Mouse (Mus musculus): ENCODE measurements around the gene Vezf1. TPM values are rescaled to one million over a fixed set of nuclear protein-coding genes. Genes with fewer than 3 reads are reported as not detected.

Vezf1 gene
- polyA plus RNA-seq, 1 experiment from 2014 or later: 30.5 TPM

GRCm38 (mm10) chr11:88083699-88084098 is 15.6 kb downstream of the Vezf1 start:
- Histone ChIP-seq H3K9ac (ENCODE audit: low read length) (no peak overlapping the region), H3K36me3 (ENCODE audit: control insufficient read depth, insufficient read depth, low read length) (peaks cover 12% of the 10 kb centered on the region; the same call in 1 of the 2 replicates), H3K27ac (ENCODE audit: low read length) (no peak overlapping the region), H3K9me3 (replicated peaks; ENCODE audit: control insufficient read depth, low read length) (no peaks in the 10 kb centered on the region), H3K4me1 (ENCODE audit: control insufficient read depth, insufficient read depth, low read length) (peaks cover 4% of the 10 kb centered on the region; the same call in 1 of the 2 replicates), H3K27me3 (ENCODE audit: control insufficient read depth, insufficient read depth, low read length) (no peaks in the 10 kb centered on the region), H3K4me3 (replicated peaks; ENCODE audit: low read length) (no peak overlapping the region), H3K4me2 (ENCODE audit: low read depth, low read length) (no peak overlapping the region)
- 68% methylated on average over 6 of the region's 6 CpGs for WGBS
- ATAC-seq (ENCODE audit: insufficient read depth, low FRiP score): no peak

GRCm38 (mm10) chr11:88086737-88087627 is 18.9 kb downstream of the Vezf1 start:
- Histone ChIP-seq H3K27me3 (ENCODE audit: control insufficient read depth, insufficient read depth, low read length) (no peaks in the 10 kb centered on the region), H3K27ac (ENCODE audit: low read length) (peak overlapping the region; percentile 70), H3K4me1 (ENCODE audit: control insufficient read depth, insufficient read depth, low read length) (peaks cover 4% of the 10 kb centered on the region; the same call in 1 of the 2 replicates), H3K4me2 (ENCODE audit: low read depth, low read length) (peak overlapping the region; percentile 74), H3K36me3 (ENCODE audit: control insufficient read depth, insufficient read depth, low read length) (no peaks in the 10 kb centered on the region), H3K4me3 (replicated peaks; ENCODE audit: low read length) (peak overlapping the region; percentile 29), H3K9ac (ENCODE audit: low read length) (peak overlapping the region; percentile 47), H3K9me3 (replicated peaks; ENCODE audit: control insufficient read depth, low read length) (no peaks in the 10 kb centered on the region)
- ATAC-seq (ENCODE audit: insufficient read depth, low FRiP score): peak; percentile 97
- WGBS: 6% methylated on average over 25 of the region's 25 CpGs

GRCm38 (mm10) chr11:88089150-88089549 is 21.1 kb downstream of the Vezf1 start:
- H3K27me3 ChIP-seq (ENCODE audit: control insufficient read depth, insufficient read depth, low read length): no peaks in the 10 kb centered on the region
- H3K27ac ChIP-seq (ENCODE audit: low read length): no peak overlapping the region
- ATAC-seq (ENCODE audit: insufficient read depth, low FRiP score): no peak
- H3K36me3 ChIP-seq (ENCODE audit: control insufficient read depth, insufficient read depth, low read length): no peaks in the 10 kb centered on the region
- no peaks in the 10 kb centered on the region for H3K9me3 ChIP-seq (replicated peaks; ENCODE audit: control insufficient read depth, low read length)
- no peak overlapping the region for H3K9ac ChIP-seq (ENCODE audit: low read length)
- H3K4me3 ChIP-seq (replicated peaks; ENCODE audit: low read length): no peak overlapping the region
- H3K4me1 ChIP-seq (ENCODE audit: control insufficient read depth, insufficient read depth, low read length): peaks cover 4% of the 10 kb centered on the region; the same call in 1 of the 2 replicates
- 63% methylated on average over 5 of the region's 5 CpGs for WGBS
- no peak overlapping the region for H3K4me2 ChIP-seq (ENCODE audit: low read depth, low read length)

GRCm38 (mm10) chr11:88090293-88090692 is 22.2 kb downstream of the Vezf1 start:
- 78% methylated on average over 5 of the region's 5 CpGs for WGBS
- no peak overlapping the region for H3K4me3 ChIP-seq (replicated peaks; ENCODE audit: low read length)
- H3K27ac ChIP-seq (ENCODE audit: low read length): no peak overlapping the region
- no peak overlapping the region for H3K4me2 ChIP-seq (ENCODE audit: low read depth, low read length)
- no peak overlapping the region for H3K9ac ChIP-seq (ENCODE audit: low read length)
- ATAC-seq (ENCODE audit: insufficient read depth, low FRiP score): no peak
- no peaks in the 10 kb centered on the region for H3K27me3 ChIP-seq (ENCODE audit: control insufficient read depth, insufficient read depth, low read length)
- no peaks in the 10 kb centered on the region for H3K36me3 ChIP-seq (ENCODE audit: control insufficient read depth, insufficient read depth, low read length)
- H3K9me3 ChIP-seq (replicated peaks; ENCODE audit: control insufficient read depth, low read length): no peaks in the 10 kb centered on the region
- peaks cover 4% of the 10 kb centered on the region; the same call in 1 of the 2 replicates for H3K4me1 ChIP-seq (ENCODE audit: control insufficient read depth, insufficient read depth, low read length)

- H3K27me3 ChIP-seq (ENCODE audit: control insufficient read depth, insufficient read depth, low read length): no peaks in the 10 kb centered on the region
- no peak for ATAC-seq (ENCODE audit: insufficient read depth, low FRiP score)
- no peaks in the 10 kb centered on the region for H3K36me3 ChIP-seq (ENCODE audit: control insufficient read depth, insufficient read depth, low read length)
- no peaks in the 10 kb centered on the region for H3K9me3 ChIP-seq (replicated peaks; ENCODE audit: control insufficient read depth, low read length)
- WGBS: 81% methylated on average over 1 of the region's 1 CpGs
- no peak overlapping the region for H3K4me3 ChIP-seq (replicated peaks; ENCODE audit: low read length)
- H3K4me2 ChIP-seq (ENCODE audit: low read depth, low read length): no peak overlapping the region
- H3K4me1 ChIP-seq (ENCODE audit: control insufficient read depth, insufficient read depth, low read length): peaks cover 8% of the 10 kb centered on the region
- H3K9ac ChIP-seq (ENCODE audit: low read length): no peak overlapping the region
- no peak overlapping the region for H3K27ac ChIP-seq (ENCODE audit: low read length)
Measured at GRCm38 (mm10) chr11:88091949-88092348, 23.9 kb downstream of the Vezf1 start.

GRCm38 (mm10) chr11:88097173-88097572 is 29.1 kb downstream of the Vezf1 start:
- no peaks in the 10 kb centered on the region for H3K9me3 ChIP-seq (replicated peaks; ENCODE audit: control insufficient read depth, low read length)
- no peak overlapping the region for H3K4me3 ChIP-seq (replicated peaks; ENCODE audit: low read length)
- peak overlapping the region; percentile 53 for H3K27ac ChIP-seq (ENCODE audit: low read length)
- WGBS: 15% methylated on average over 4 of the region's 4 CpGs
- peaks cover 28% of the 10 kb centered on the region for H3K4me1 ChIP-seq (ENCODE audit: control insufficient read depth, insufficient read depth, low read length)
- H3K36me3 ChIP-seq (ENCODE audit: control insufficient read depth, insufficient read depth, low read length): no peaks in the 10 kb centered on the region
- H3K9ac ChIP-seq (ENCODE audit: low read length): peak overlapping the region; percentile 25
- ATAC-seq (ENCODE audit: insufficient read depth, low FRiP score): no peak
- H3K27me3 ChIP-seq (ENCODE audit: control insufficient read depth, insufficient read depth, low read length): no peaks in the 10 kb centered on the region
- H3K4me2 ChIP-seq (ENCODE audit: low read depth, low read length): peak overlapping the region; percentile 64

- H3K36me3 ChIP-seq (ENCODE audit: control insufficient read depth, insufficient read depth, low read length): no peaks in the 10 kb centered on the region
- peak within 1 kb of the TSS; percentile 64 for H3K4me2 ChIP-seq (ENCODE audit: low read depth, low read length)
- H3K4me3 ChIP-seq (replicated peaks; ENCODE audit: low read length): peak within 1 kb of the TSS; percentile 79
- no peaks in the 10 kb centered on the region for H3K27me3 ChIP-seq (ENCODE audit: control insufficient read depth, insufficient read depth, low read length)
- ATAC-seq (ENCODE audit: insufficient read depth, low FRiP score): no peak
- peak within 1 kb of the TSS; percentile 99 for H3K9ac ChIP-seq (ENCODE audit: low read length)
- H3K4me1 ChIP-seq (ENCODE audit: control insufficient read depth, insufficient read depth, low read length): peaks cover 28% of the 10 kb centered on the region
- H3K27ac ChIP-seq (ENCODE audit: low read length): peak within 1 kb of the TSS; percentile 94
- H3K9me3 ChIP-seq (replicated peaks; ENCODE audit: control insufficient read depth, low read length): no peaks in the 10 kb centered on the region
- 26% methylated on average over 17 of the region's 17 CpGs for WGBS
Measured at GRCm38 (mm10) chr11:88098021-88098729, 30.1 kb downstream of the Vezf1 start, which contains the start of gene Cuedc1. Gene Cuedc1 (plus strand): TSS chr11:88098058.

- peak overlapping the region; percentile 94 for H3K27ac ChIP-seq (ENCODE audit: low read length)
- H3K9ac ChIP-seq (ENCODE audit: low read length): peak overlapping the region; percentile 99
- no peaks in the 10 kb centered on the region for H3K36me3 ChIP-seq (ENCODE audit: control insufficient read depth, insufficient read depth, low read length)
- peak overlapping the region; percentile 79 for H3K4me3 ChIP-seq (replicated peaks; ENCODE audit: low read length)
- H3K4me2 ChIP-seq (ENCODE audit: low read depth, low read length): peak overlapping the region; percentile 64
- under 1% methylated on average over 85 of the region's 95 CpGs for WGBS
- no peaks in the 10 kb centered on the region for H3K27me3 ChIP-seq (ENCODE audit: control insufficient read depth, insufficient read depth, low read length)
- no peaks in the 10 kb centered on the region for H3K9me3 ChIP-seq (replicated peaks; ENCODE audit: control insufficient read depth, low read length)
- peaks cover 28% of the 10 kb centered on the region for H3K4me1 ChIP-seq (ENCODE audit: control insufficient read depth, insufficient read depth, low read length)
- ATAC-seq (ENCODE audit: insufficient read depth, low FRiP score): peak; percentile 72
Measured at GRCm38 (mm10) chr11:88098787-88099598, 30.9 kb downstream of the Vezf1 start.

Data from stomach, embryonic 16.5 days (tissue).